In genomic region chr11:52521879-52522278, GRCm38 (mm10) we compare ENCODE assay signal across 8 mouse cellular contexts.
DNase-seq lines count a peak whose midpoint lies in the region; TF ChIP-seq lines count a peak whose summit lies in the region.

No protein-coding gene starts in this region.

- H3K27ac ChIP-seq in layer of hippocampus, adult 2 months: peak overlapping the region; percentile 64

- DNase-seq in cerebellum, postnatal 10 days: peak; percentile 83 to 86
- DNase-seq in cerebellum, adult 9-10 months: no peak
- DNase-seq in ovary, postnatal 10 days (ENCODE audit: low spot score): peak; percentile 13
- DNase-seq in ovary, adult 18-20 months (ENCODE audit: low spot score): no peak
- peak; percentile 58 for DNase-seq in embryo, embryonic 9.5 days (ENCODE audit: extremely low spot score)
- DNase-seq in layer of hippocampus, adult 2 months (ENCODE audit: low spot score in 2 of 2): peak; percentile 54 to 81
- peak; percentile 71 to 75 for DNase-seq in lung, postnatal 4 days
- DNase-seq in B cell, adult 2 months: no peak

- no peak overlapping the region for H3K4me3 ChIP-seq in layer of hippocampus, adult 2 months

- TF ChIP-seq CTCF in layer of hippocampus, adult 2 months (conservative IDR thresholded peaks at IDR 0.05): peak; percentile 86

Comparison
In these comparisons a context has a peak if more than half of its experiments do, and no peak if none do; other contexts are left out.
1. DNase-seq: peak in cerebellum, postnatal 10 days (2 of 2), ovary, postnatal 10 days (single experiment), embryo, embryonic 9.5 days (single experiment), layer of hippocampus, adult 2 months (2 of 2) and lung, postnatal 4 days (2 of 2); none in cerebellum, adult 9-10 months (single experiment), ovary, adult 18-20 months (single experiment) and B cell, adult 2 months (0 of 2).